Mouse (Mus musculus) brain, embryonic 14.5 days (tissue): ENCODE measurements around the gene Dhx8. TPM values are rescaled to one million over a fixed set of nuclear protein-coding genes. Genes with fewer than 3 reads are reported as not detected.

ENCODE experiments used
- DNase-seq: peaks from one replicate; pipeline ENCODE4 v3.0.0-alpha.2; 2011; ENCODE audit warnings: low read depth
- CTCF ChIP-seq: fragments of 200-500 bp; IDR thresholded peaks from 2 replicates; pipeline ENCODE4 v1.5.1; 2012; ENCODE audit warnings: inconsistent platforms, mild to moderate bottlenecking, moderate library complexity, borderline replicate concordance; ENCODE audit not compliant: insufficient read depth, insufficient read length; ENCODE audit errors: extremely low read depth
- POLR2A ChIP-seq: fragments of 200-500 bp; IDR thresholded peaks from 2 replicates; pipeline ENCODE4 v1.6.1; 2012; ENCODE audit warnings: mild to moderate bottlenecking, inconsistent platforms, borderline replicate concordance; ENCODE audit not compliant: poor library complexity, insufficient read depth, insufficient read length, severe bottlenecking; ENCODE audit errors: extremely low read depth
- polyA plus RNA-seq: library from polyadenylated mRNA; depleted of rRNA; stranded (reverse); fragments of >200 nt; gene quantifications from 2 replicates; pipeline ENCODE4 v1.2.3, GENCODE M21; 2012

Dhx8 gene
- polyA plus RNA-seq, 1 experiment: 33.5 TPM

DNA sequence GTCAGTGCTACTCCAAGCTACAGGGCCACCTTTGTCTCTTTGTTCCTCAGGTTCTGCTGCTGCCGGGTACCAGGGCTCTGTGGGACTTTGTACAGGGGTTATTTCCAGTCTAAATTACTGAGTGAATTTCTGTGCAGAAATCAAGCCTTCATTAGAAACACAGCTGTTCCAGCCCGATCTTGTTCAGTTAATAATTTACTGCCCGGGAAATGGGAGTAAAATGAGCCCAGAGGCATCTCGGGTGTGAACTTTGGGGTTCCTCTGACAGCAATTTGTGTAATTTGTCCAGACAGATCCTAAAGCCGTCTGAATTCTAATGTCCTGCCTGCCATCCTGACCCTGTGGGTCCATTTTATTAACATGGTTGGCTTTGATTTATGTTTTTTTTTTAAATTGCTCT is 28.6 kb upstream of the Dhx8 start:
- DNase-seq: peak; percentile 39
- TF ChIP-seq POLR2A: no peak
- TF ChIP-seq CTCF: no peak

- no peak for DNase-seq
- TF ChIP-seq CTCF: no peak
- TF ChIP-seq POLR2A: no peak
Observed at GRCm38 (mm10) chr11:101706764-101707448, 25.8 kb upstream of the Dhx8 start.

GRCm38 (mm10) chr11:101708482-101708881 is 24.2 kb upstream of the Dhx8 start:
- DNase-seq: no peak
- TF ChIP-seq CTCF (no peak), POLR2A (no peak)

DNA sequence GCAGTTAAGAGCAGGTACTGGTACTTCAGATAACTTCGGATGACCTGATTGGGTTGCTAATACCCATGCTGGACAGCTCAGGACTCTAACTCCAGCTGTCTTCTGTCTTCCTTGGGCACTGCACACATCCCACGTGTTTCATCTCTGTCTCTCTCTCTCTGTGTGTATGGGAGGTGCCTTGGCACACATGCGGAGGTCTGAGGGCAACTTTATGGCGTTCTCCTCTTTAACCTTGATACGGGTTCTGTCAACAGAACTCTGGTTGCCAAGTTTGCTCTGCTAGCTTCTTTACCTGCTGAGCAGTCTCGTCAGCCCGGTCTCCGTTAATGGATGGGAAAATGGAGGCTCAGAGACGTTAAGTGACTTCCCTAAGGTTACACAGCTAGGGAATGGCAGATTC is 19.9 kb upstream of the Dhx8 start:
- no peak for TF ChIP-seq CTCF
- no peak for TF ChIP-seq POLR2A
- no peak for DNase-seq

GRCm38 (mm10) chr11:101714012-101714411 is 18.7 kb upstream of the Dhx8 start:
- DNase-seq: no peak

DNA sequence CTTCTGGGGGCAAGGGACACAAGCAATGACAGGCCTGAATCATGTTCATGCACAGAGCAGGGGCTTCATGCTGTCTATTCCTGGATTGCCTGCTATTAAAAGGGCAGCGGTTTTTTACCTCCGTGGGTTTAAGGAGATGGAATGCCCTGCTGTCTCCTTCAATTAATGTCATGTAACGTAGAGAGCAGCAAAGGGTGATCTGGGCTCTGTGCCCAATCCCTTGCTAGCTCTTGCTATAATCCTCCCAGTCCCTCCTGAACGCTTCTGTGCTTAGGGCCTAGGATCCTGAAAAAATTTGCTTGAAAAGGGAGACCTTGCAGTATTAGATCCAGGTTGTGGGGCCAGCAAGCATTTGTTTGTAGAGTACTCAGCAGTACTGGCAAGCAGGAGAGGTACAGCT is 14.4 kb upstream of the Dhx8 start:
- peak; percentile 87 for DNase-seq
- no peak for TF ChIP-seq POLR2A
- no peak for TF ChIP-seq CTCF

More at GRCm38 (mm10) chr11:101714012-101714411, 18.7 kb upstream of the Dhx8 start:
- TF ChIP-seq POLR2A: no peak
- TF ChIP-seq CTCF: no peak

- DNase-seq: no peak
- no peak for TF ChIP-seq POLR2A
- TF ChIP-seq CTCF: no peak
Observed at GRCm38 (mm10) chr11:101719986-101720520, 12.7 kb upstream of the Dhx8 start.

- no peak for DNase-seq
- no peak for TF ChIP-seq POLR2A
- TF ChIP-seq CTCF: no peak
Observed at GRCm38 (mm10) chr11:101725043-101725442, 7.7 kb upstream of the Dhx8 start.

- TF ChIP-seq CTCF (no peak), POLR2A (no peak)
- DNase-seq: peak; percentile 76
Observed at GRCm38 (mm10) chr11:101726765-101727164, 6.0 kb upstream of the Dhx8 start.

DNA sequence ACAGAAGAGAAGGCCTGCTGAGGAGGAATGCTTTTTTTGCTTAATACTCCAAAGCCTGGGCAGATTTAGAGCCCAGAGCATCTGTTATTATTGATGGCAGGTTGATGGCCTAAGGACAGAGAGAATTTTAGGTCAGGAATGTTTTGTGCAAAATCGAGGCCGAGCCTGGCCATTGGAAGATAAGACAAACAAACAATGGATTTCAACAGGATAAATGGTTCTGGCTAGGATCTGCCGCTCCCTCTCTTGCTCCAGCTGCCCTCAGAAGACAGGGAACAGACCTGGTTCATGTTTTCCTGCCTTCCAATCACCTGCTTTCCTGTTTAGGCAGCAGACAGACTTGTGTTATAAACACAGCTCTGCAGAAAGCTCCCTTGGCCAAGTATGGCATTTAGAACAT is 3.4 kb upstream of the Dhx8 start:
- no peak for TF ChIP-seq POLR2A
- no peak for TF ChIP-seq CTCF
- no peak for DNase-seq

- DNase-seq: no peak
Observed at GRCm38 (mm10) chr11:101733596-101733995, 877 bp downstream of the Dhx8 start.

DNA sequence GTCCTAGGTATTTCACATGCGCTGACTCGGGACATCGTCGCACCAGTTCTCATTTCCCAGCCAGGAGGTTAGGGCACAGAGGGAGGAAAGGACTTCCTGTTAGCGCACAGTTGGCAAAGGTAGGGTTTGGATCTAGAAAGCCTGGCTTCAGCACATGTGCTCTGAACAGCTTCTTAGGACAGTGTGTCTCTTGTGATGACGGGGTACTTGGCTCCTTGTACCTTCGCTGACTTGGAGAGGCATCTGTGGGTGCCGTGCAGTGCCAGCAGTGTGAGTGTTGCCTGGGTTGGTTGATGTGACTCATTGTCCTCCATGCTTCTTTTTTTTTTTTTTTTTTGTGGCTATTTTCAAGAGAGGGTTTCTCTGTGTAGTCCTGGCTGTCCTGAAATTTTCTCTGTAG is 23.9 kb downstream of the Dhx8 start:
- no peak for DNase-seq

More at GRCm38 (mm10) chr11:101733596-101733995, 877 bp downstream of the Dhx8 start:
- TF ChIP-seq CTCF (no peak), POLR2A (no peak)

GRCm38 (mm10) chr11:101757366-101757765 is 24.6 kb downstream of the Dhx8 start:
- no peak for DNase-seq
- TF ChIP-seq POLR2A (no peak), CTCF (no peak)

More for the DNA sequence above, 23.9 kb downstream of the Dhx8 start:
- TF ChIP-seq POLR2A: no peak
- TF ChIP-seq CTCF: no peak

- no peak for TF ChIP-seq POLR2A
- no peak for TF ChIP-seq CTCF
- DNase-seq: peak; percentile 27
Observed at GRCm38 (mm10) chr11:101758431-101758830, 25.7 kb downstream of the Dhx8 start.
